Mouse (Mus musculus): ENCODE data around the gene Setd1a.
"Not testable (repeated sequence)": the region's sequence is repeated elsewhere in the genome, so short reads cannot be mapped to it uniquely, and the experiment has no call there.

The Setd1a gene

DNA sequence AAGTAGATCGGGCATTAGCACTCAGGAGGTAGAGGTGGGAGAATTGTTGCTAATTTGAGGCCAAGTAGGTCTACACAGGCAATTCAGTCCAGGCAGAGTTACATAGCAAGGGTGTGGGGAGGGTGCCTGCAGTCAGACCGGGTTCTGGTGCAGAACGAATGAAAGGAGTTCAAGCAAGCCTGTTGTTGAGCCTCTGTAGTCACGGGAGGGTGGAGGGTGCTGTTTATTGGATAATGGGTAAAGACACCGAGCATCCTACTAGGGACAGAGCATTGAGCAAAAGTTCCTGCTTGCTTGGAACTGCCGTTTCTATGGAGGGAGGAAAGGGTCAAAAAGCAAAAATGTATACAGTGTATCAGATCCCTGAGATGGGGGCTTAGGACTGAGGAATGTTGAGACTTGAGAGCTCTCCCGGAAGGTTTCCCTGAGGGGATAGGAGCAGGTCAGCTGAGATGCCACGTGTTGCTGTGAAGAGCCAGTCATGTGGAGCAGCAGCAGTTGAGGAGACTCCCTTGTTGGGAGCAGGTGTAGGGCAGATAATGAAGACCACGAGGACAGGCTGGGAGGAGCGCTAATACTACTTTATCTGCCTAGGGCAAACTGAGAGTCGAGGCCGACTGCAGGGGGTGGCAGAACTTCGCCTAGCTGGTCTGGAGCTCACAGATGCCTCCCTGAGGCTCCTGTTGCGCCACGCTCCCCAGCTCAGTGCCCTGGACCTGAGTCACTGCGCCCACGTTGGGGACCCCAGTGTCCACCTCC lies 9.4 kb upstream of the Setd1a start:
- DNase-seq (ENCODE audit: low spot score in 2 of 2), result no peak

DNA sequence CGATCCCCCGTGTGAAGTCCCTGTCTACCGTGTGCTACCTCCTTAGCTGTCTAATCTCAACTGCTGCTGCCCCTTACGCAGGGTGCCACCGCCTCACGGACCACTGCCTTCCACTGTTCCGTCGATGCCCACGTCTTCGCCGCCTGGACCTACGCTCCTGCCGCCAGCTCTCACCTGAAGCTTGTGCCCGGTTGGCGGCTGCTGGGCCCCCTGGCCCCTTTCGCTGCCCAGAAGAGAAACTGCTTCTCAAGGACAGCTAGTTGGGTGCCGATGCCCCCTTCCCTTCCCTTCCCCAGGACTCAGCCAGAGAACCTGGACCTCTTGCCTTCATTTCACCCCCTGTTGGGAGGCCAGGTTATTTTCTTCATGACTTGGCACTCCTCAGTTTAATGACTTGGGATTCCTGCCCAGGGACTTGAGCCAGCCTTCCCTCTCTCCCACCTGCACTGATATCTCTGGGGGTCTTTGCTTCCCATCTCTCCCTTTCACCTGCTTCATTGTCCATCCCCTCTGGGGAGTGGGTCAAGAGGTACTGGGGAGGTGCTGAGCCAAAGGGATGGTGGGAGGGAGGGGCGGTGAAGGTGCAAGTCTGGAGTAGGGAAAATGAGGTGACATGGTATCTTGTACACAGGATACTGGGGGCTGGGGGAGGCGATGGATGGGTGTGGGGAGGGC lies 8.7 kb upstream of the Setd1a start:
- no peak for DNase-seq (ENCODE audit: low spot score in 2 of 2)

DNA sequence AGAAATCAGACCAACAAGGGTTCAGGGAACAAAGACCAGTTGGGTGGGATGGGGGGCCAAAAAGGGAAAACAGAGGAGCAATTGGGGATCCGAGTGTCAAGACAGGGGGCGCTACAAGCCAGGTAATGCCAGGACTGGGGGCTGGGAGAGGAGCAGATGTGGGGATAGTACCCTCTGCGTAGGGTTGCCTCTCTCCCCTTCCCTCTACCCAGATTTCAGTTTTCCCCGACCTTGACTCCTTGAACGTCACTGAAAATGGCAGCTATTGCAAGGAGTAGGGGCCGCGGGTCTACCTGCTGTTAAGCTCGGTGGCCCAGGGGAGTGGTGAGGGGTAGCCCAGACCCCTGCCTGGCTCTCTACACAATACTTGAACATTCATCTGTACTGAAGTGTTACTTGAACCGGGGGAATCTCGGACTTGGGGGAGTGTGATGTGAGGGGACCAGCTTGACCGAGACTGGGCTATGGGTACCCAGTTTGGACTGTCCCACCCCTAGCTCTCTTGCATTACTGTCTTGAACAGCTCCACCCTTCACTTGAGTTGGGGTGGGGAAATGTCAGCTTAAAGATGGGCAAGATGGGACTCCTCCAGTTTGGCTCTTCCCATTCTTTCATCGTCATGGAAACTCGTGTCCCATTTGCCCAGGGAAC lies 8.0 kb upstream of the Setd1a start:
- peak in 1 of 2 experiments; percentile 43 for DNase-seq (ENCODE audit: low spot score in 2 of 2)

DNA sequence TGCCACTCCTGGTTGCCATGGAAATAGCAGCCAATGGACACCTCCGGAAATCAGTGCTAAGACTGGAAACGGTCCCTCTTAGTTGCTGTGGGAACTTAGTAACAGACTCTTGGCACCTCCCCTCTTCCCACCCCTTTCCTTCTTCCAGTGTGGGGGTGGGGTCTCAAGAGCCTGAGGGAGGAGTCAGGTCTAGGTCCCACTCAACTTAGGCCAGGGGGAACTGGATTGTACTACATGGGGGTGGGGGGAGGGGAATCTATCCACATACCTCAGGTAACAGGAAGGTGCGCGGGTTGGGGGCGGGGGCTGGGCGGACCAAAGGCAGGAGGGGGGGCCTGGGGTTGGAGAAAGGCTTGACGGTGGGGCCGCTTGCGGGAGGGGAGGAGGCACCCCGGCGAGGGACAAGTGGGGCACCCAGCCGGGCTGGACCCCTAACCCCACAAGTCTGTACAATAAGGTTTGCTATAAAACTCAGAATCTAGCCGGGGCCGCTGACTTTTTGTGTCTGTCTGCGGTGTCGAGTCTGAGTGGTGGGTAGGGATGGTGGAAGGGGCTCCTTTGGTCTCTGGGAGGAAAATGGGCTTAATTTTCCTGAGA lies 7.4 kb upstream of the Setd1a start:
- peak; percentile 96 to 98 for DNase-seq (ENCODE audit: low spot score in 2 of 2)

DNA sequence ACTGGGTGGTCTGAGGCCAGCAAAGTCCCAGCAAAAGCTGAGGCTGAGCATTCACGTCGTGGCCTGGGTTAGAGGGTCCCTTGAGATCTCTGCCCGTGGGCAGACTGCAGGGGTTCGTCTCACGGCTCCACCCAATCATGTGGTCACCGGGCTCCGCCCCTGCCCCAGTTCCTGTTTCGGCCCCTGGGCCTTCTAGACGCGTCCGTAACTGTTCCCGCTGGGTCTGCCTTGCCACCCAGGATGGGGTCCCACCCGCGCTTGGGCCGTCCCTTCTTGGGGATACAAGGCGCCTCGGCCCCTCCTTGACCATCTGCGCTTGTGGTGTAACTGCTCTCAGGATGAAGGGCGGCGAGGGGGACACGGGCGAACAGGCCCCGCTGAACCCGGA lies 6.8 kb upstream of the Setd1a start, which contains the start of gene Orai3:
Gene Orai3 (plus strand): TSS at position 165 of the 388 bp plus-strand sequence.
- peak; percentile 82 to 87 for DNase-seq (ENCODE audit: low spot score in 2 of 2)

DNA sequence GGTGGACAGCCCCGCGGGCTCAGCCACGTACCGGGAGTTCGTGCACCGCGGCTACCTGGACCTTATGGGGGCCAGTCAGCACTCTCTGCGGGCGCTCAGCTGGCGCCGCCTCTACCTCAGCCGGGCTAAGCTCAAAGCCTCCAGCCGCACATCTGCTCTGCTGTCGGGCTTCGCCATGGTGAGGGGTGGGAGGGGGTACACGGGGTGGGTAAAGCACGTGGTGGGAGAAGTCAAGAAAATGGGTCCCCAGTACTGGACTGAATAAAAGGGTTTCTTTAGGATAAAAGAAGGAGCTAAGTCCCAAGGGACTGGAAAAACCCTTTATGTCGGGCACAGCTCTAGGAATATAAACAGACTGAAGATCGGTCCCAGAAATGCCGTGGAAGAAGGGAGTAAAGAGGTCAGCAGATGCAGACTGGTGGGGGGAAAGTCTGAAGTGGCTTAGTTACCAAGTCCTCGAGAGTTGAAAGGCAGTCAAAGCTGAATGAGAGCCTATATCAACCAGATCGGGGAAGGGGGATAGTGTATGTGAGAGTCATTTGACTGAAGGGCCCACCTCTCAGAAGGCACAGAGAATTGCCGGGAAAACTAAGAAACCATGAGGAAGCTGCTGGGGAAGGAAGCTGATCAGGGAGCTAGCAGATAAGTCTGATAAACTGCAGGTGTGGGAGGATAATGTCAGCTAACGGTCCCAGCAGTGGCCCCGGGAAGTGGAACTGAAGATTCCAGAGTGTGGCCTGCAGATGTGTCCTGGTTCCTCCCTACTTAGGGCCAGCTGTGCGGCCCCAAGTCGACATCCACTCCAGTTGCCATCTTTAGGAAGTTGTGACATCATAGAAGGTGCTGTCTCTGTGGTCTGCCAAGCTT lies 6.2 kb upstream of the Setd1a start:
- no peak for DNase-seq (ENCODE audit: low spot score in 2 of 2)

DNA sequence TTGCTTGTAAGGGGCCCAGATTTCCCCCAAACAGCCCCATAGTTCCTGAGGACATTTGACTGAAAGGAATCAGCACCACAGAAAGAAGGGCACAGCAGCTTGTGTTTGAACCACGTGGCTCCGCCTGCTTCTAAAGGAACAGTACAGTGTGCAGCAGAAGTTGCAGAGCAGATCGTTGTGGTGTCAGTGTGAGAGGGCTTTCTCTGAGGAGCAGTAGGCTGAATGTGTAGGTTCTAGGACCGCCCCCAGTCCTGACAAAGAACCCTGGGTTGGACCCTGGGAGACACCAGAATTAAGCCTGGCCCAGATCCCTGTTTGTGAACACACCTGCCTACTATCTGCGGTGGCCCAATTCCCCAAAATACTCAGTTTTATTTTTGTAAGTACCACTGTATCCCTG lies 5.2 kb upstream of the Setd1a start:
- no peak for DNase-seq (ENCODE audit: low spot score in 2 of 2)

DNA sequence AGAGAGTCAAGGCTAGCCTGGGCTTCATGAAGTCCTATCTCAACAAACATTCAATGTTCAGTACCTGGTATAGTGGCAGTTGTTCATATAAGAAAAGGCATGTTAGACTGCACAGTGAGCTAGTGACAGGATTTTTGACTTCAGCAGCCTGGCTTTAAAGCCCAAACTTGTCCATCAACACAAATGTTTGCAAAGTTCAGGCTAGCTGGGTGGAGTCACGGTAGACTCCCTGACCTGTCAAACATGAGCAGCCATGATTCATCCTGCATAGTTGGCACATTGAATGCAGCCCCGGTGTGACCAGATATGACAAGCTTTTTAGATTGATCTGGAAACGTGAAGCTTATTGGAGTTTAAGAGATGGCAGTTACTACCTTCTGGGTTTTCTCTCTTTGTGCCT lies 4.4 kb upstream of the Setd1a start:
- no peak for DNase-seq (ENCODE audit: low spot score in 2 of 2)

DNA sequence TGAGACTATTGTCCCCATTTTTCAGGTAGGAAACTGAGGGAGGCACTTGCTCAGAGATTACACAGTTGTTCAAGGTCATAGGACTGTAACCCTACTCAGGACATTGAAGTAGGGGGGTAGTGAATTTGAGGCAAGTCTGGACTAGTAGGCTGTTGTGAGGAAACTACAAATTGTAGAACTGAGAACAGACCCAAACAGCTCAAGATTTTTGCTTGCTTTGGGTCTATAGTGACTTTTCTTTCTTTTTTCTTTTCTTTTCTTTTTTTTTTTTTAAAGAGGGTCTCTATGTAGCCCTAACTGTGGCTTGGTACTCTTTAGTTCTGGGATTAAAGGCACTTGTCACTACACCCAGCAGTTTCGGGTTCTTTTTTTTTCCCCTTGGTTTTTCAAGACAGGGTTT lies 3.9 kb upstream of the Setd1a start:
- no peak for DNase-seq (ENCODE audit: low spot score in 2 of 2)

DNA sequence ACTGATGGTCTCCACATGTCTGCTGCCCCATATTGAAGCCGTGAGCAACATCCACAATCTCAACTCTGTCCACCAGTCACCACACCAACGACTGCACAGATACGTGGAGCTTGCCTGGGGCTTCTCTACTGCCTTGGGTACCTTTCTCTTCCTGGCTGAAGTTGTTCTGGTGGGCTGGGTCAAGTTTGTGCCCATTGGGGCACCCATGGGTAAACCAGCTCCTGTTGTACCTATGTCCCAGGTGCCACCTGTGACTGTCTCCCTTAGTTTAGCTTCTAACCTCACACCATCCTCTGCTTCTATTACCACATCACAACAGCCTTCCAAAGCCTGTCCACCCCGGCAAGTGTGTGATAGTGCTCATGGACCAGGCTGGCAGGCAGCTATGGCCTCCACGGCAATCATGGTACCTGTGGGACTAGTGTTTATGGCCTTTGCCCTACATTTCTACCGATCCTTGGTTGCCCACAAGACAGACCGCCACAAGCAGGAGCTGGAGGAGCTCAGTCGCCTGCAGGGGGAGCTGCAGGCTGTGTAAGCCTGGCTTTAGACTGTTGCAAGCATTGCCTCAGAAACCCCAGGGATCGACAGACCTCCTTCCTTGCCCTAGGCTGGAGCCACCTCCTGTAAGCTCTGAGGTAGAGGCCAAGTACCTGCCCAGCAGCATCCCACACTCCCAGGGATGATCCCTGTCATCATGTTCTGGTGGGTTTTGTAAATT lies 2.6 kb upstream of the Setd1a start:
- peak in 1 of 2 experiments; percentile 60 for DNase-seq (ENCODE audit: low spot score in 2 of 2)

DNA sequence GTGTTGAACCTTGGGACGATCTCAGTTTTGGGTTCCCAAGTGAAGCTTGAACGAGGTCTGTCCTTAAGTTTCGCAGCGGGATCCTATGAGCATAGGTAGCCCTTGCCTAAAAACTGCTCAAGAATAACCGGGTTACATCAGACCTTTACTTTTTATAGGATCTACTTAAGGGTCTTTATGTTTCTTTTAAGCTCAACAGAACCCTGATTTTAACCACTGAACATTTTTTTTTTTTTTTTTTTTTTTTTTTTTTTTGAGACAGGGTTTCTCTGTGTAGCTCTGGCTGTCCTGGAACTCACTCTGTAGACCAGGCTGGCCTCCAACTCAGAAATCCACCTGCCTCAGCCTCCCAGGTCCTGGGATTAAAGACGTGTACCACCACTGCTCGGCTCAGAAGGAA lies 633 bp upstream of the Setd1a start:
- DNase-seq (ENCODE audit: low spot score in 2 of 2), result not testable (repeated sequence)

DNA sequence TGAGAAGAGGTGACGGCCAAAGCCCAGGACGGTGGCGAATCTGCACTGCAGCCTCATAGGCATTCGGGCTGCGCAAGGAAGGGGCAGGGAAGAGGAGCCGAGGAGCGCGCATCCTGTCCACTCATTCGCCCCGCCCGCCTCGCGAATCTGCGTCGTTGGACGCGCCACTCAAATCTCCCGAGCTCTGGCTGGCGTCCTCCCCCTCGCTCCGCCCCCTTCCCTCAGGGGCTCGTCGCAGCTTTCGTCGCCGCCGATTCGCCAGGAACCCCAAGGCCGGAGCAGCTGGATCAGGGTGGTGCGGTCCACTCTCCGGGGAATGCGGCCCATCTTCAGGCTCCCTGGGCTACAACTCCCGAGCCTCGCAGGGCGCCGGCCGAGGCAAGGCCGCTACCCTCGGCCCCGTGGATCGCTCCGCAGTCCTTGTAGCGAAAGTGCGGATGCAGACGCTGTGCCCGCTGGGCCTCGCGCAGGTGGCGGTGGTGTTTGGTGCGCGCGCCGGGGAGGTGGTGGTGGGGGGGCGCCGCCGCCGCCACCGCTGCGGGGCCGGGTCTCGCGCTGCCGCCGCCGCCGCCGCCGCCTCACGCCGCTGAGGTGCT lies 506 bp downstream of the Setd1a start:
- DNase-seq (ENCODE audit: low spot score in 2 of 2), result peak; percentile 93 to 96

DNA sequence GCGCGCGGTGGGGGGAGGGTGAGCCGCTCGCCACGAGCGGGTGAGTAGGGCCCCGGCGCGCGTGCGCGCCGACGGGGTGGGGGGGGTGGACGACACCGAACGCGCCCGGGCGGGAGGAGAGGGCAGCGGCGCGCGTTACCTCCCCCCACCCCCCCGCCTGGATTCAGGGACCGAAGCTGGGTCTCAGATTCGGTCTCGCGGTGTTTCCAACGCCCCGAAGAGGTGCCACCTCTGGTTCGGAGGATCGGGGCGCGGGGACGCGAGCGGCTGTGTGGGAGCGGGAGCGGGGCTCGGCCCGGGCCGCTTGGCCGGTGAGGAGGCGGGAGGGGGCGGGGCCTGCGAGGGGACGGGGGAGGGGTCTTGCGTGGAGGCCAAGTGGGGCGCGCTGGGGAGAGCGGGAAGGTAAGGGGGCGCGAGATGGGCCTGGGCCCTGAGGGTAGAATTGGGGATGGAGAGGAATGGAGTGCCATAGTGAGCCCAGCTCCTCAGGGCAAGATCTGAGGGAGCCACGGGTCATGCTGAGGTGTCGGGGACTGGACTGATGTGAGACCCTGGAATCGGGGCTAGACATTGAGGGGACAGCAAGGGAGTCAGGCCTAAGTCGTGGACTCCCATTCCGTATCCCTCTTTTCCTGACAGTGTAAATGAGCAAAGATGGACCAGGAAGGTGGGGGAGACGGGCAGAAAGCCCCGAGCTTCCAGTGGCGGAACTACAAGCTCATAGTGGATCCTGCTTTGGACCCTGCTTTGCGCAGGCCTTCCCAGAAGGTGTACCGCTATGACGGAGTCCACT lies 1.2 kb downstream of the Setd1a start:
- DNase-seq (ENCODE audit: low spot score in 2 of 2), result peak in 1 of 2 experiments; percentile 52

DNA sequence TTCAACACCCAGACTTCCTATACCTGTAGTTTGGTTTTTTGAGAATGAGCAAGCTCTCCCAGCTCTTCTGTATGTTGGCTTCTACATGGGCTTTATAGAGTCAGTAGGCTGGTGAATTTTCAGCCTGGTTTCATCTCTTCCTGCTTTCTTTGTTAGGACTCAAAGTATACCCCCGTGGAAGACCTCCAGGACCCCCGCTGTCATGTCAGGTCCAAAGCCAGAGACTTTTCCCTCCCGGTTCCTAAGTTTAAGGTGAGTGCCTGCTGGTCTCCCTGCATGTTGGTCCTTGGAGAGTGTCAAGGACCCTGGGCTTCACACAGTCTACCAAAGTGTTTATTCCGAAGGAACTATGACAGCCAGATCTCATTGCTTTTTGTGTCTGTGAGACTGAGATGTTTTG lies 1.9 kb downstream of the Setd1a start:
- DNase-seq (ENCODE audit: low spot score in 2 of 2), result no peak

DNA sequence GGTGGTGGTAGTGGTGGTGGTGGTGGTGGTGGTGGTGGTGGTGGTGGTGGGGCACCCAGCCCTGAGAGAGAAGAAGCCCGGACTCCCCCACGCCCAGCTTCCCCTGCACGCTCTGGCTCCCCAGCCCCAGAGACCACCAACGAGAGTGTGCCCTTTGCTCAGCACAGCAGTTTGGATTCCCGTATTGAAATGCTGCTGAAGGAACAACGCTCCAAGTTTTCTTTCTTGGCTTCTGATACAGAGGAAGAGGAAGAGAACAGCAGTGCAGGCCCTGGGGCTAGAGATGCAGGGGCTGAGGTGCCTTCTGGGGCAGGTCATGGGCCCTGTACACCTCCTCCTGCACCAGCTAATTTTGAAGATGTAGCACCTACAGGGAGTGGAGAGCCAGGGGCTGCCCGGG lies 8.8 kb downstream of the Setd1a start, which contains the start of gene Gm49388:
Gene Gm49388 (plus strand): TSS at position 301 of the 400 bp plus-strand sequence.
- no peak for DNase-seq (ENCODE audit: low spot score in 2 of 2)

DNA sequence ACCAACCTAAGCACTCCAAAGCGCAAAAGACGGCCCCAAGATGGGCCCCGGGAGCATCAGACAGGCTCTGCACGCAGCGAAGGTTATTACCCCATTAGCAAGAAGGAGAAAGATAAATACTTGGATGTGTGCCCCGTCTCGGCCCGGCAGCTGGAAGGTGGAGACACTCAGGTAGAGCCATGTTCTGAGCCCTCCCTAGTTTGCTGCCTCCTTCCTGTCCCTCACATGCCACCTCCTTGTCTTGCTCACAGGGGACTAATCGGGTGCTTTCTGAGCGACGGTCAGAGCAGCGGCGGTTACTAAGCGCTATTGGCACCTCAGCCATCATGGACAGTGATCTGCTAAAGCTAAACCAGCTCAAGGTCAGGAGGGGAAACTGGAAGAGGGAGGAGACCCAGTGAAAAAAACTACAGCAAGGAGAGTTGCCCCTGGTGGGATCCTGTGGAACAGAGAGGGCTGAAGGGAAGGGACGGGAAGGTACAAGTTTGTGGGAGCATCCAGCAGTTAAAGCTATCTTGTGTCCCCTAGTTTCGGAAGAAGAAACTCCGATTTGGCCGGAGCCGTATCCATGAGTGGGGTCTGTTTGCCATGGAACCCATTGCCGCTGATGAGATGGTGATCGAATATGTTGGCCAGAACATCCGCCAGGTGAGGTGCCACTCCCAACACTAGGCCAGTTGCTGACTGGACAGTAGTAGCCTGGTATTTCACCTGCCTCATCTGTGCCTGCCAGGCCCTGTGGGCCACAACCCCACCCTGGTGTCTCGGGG lies 20.8 kb downstream of the Setd1a start:
- no peak for DNase-seq (ENCODE audit: low spot score in 2 of 2)

DNA sequence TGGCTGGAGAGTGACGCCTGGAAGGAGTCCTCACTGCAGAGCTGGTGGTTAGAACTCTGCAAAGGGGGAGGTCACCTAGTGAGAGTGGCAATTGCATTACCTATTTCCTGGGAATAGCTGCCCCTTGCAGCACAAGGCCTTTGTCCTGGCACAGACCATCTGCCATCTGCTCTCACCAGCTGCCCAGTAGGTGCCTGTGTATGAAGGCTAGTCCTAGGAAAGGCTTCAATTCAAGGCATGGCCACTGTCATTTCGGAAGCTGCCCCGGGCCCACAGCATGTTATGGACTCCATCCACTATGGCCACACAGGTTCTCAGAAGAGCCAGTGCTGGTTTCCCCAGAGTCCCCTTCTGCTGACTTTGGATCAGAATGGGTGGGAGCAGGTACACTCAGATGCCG lies 22.1 kb downstream of the Setd1a start:
- DNase-seq (ENCODE audit: low spot score in 2 of 2), result no peak

DNA sequence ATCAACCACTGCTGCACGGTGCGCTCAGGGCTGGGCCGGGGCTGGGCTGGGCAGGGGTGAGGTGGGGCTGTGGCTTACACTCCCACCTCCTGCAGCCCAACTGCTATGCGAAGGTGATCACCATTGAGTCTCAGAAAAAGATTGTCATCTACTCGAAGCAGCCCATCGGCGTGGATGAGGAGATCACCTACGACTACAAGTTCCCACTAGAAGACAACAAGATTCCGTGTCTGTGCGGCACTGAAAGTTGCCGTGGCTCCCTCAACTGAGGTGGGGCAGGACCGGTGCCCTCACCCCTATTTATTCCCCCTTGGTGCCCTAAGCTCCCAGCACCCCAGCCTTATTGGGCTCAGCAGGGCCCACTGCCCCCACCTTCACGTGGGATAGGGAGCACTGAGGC lies 22.7 kb downstream of the Setd1a start:
- no peak for DNase-seq (ENCODE audit: low spot score in 2 of 2)

DNA sequence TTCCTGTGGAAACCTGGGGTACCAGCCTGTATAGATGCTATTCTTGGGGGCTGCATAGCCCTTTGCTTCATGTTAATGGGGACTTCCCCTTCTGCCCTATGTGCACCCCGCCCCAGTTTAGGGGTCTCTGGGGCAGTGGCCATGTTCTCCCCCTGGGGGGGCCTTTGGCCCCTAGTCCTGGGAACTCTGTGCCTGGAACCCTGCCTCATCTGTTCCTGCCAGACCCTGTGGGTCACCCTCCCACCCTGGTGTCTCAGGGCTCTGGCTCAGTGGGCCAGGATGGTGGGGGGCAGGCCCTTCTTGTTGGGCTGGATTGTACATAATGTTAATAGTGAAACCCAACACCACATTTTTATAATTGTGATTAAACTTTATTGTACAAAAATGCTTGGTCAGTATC lies 23.3 kb downstream of the Setd1a start:
- DNase-seq (ENCODE audit: low spot score in 2 of 2), result no peak

All from frontal cortex, postnatal 10 days (tissue).